ENCODE assay signal across 21 mouse cellular contexts in genomic region chr4:93583670-93584303, GRCm38 (mm10).
DNase-seq lines count a peak whose midpoint lies in the region; ATAC-seq lines count a peak whose summit lies in the region.
"Had no signal": no experiment of that assay in that cellular context is flagged by ENCODE, and none has a peak within 500 bp of the region (broad histone marks: within the 10 kb centered on the region; RNA-seq: fewer than 3 reads in every experiment).

No protein-coding gene starts in this region.

- H3K4me3 ChIP-seq in heart, embryonic 10.5 days = no peak overlapping the region
- no peak overlapping the region for H3K4me3 ChIP-seq in intestine, embryonic 16.5 days (ENCODE audit: low read length)
- H3K4me3 ChIP-seq in megakaryocyte, embryonic 14.5 days (replicated peaks) = peak overlapping the region; percentile 74
- H3K4me3 ChIP-seq: forebrain, embryonic 15.5 days; hindbrain, embryonic 12.5 days; left cerebral cortex, adult 2 months; limb, embryonic 15.5 days; neural tube, embryonic 12.5 days had no signal

- 45% methylated on average over 4 of the region's 4 CpGs for WGBS in heart, embryonic 10.5 days
- 75% methylated on average over 4 of the region's 4 CpGs for WGBS in intestine, embryonic 16.5 days

- DNase-seq in heart, embryonic 10.5 days (ENCODE audit: low spot score) = peak; percentile 77
- no peak for DNase-seq in heart, adult 8-10 months (ENCODE audit: low spot score)
- DNase-seq in MEL-GATA-1-ER (ENCODE audit: extremely low read depth, low read depth) = peak; percentile 76
- DNase-seq in left cerebral cortex, adult 9 months (ENCODE audit: low spot score in 2 of 2) = no peak
- DNase-seq in right cerebral cortex, postnatal 25 days = no peak
- DNase-seq in kidney, postnatal 14 days = no peak
- DNase-seq: adrenal gland, adult 8-10 months; cerebellum, postnatal 36 days; gastrocnemius, postnatal 10 days; kidney, adult 18-20 months; lung, postnatal 4 days; retina, postnatal 1 day had no signal

- H3K36me3 ChIP-seq in heart, embryonic 10.5 days = no peaks in the 10 kb centered on the region
- H3K36me3 ChIP-seq in intestine, embryonic 16.5 days (ENCODE audit: control insufficient read depth, insufficient read depth, low read length) = no peaks in the 10 kb centered on the region
- no peaks in the 10 kb centered on the region for H3K36me3 ChIP-seq in megakaryocyte, embryonic 14.5 days (replicated peaks; ENCODE audit: low read length)
- H3K36me3 ChIP-seq: forebrain, embryonic 15.5 days; hindbrain, embryonic 12.5 days; limb, embryonic 15.5 days; neural tube, embryonic 12.5 days had no signal

- H3K27me3 ChIP-seq in heart, embryonic 10.5 days (ENCODE audit: insufficient read depth, poor library complexity, severe bottlenecking) = no peaks in the 10 kb centered on the region
- H3K27me3 ChIP-seq in intestine, embryonic 16.5 days (replicated peaks; ENCODE audit: control insufficient read depth, insufficient read depth, low read length) = no peaks in the 10 kb centered on the region
- H3K27me3 ChIP-seq in megakaryocyte, embryonic 14.5 days (replicated peaks) = no peaks in the 10 kb centered on the region
- H3K27me3 ChIP-seq: CH12.LX; forebrain, embryonic 15.5 days; hindbrain, embryonic 12.5 days; limb, embryonic 15.5 days; neural tube, embryonic 12.5 days had no signal

- H3K9ac ChIP-seq in intestine, embryonic 16.5 days (ENCODE audit: low read depth, low read length) = no peak overlapping the region
- H3K9ac ChIP-seq: forebrain, embryonic 15.5 days; hindbrain, embryonic 12.5 days; limb, embryonic 15.5 days; neural tube, embryonic 12.5 days had no signal

- no peak overlapping the region for H3K4me2 ChIP-seq in intestine, embryonic 16.5 days (ENCODE audit: low read depth, low read length)
- H3K4me2 ChIP-seq: forebrain, embryonic 15.5 days; hindbrain, embryonic 12.5 days; limb, embryonic 15.5 days; neural tube, embryonic 12.5 days had no signal

- no peaks in the 10 kb centered on the region for H3K4me1 ChIP-seq in heart, embryonic 10.5 days
- H3K4me1 ChIP-seq in intestine, embryonic 16.5 days (ENCODE audit: control insufficient read depth, insufficient read depth, low read length) = no peaks in the 10 kb centered on the region
- peaks cover 5% of the 10 kb centered on the region for H3K4me1 ChIP-seq in megakaryocyte, embryonic 14.5 days
- H3K4me1 ChIP-seq: forebrain, embryonic 15.5 days; hindbrain, embryonic 12.5 days; limb, embryonic 15.5 days; neural tube, embryonic 12.5 days had no signal

- H3K9me3 ChIP-seq in heart, embryonic 10.5 days = no peaks in the 10 kb centered on the region
- no peaks in the 10 kb centered on the region for H3K9me3 ChIP-seq in intestine, embryonic 16.5 days (ENCODE audit: control insufficient read depth, low read length)
- no peaks in the 10 kb centered on the region for H3K9me3 ChIP-seq in megakaryocyte, embryonic 14.5 days
- H3K9me3 ChIP-seq: forebrain, embryonic 15.5 days; hindbrain, embryonic 12.5 days; limb, embryonic 15.5 days; neural tube, embryonic 12.5 days had no signal

- H3K27ac ChIP-seq in heart, embryonic 10.5 days = peak overlapping the region; percentile 47; the same call in 1 of the 2 replicates
- no peak overlapping the region for H3K27ac ChIP-seq in intestine, embryonic 16.5 days (ENCODE audit: low read length)
- H3K27ac ChIP-seq: forebrain, embryonic 15.5 days; hindbrain, embryonic 12.5 days; left cerebral cortex, adult 2 months; limb, embryonic 15.5 days; neural tube, embryonic 12.5 days had no signal

- ATAC-seq in intestine, embryonic 16.5 days = peak; percentile 80
- ATAC-seq: forebrain, embryonic 15.5 days; midbrain, embryonic 16.5 days had no signal

Comparison
In these comparisons a context has a peak if more than half of its experiments do, and no peak if none do; other contexts are left out.
1. DNase-seq: peak in heart, embryonic 10.5 days (single experiment) and MEL-GATA-1-ER (single experiment); none in heart, adult 8-10 months (single experiment), left cerebral cortex, adult 9 months (0 of 2), right cerebral cortex, postnatal 25 days (single experiment) and kidney, postnatal 14 days (single experiment).